Mouse (Mus musculus): ENCODE results near the gene Uts2r. TPM values are rescaled to one million over a fixed set of nuclear protein-coding genes. Genes with fewer than 3 reads are reported as not detected.
A peak's percentile ranks its signal among the peaks of the same experiment; 100 is the strongest.

Gene Uts2r
- total RNA-seq, 2 experiments from 2014 or later: not detected

GRCm38 (mm10) chr11:121160636-121161346 lies 720 bp downstream of the Uts2r start:
- DNase-seq (ENCODE audit: low spot score in 2 of 2): no peak

- DNase-seq (ENCODE audit: low spot score in 2 of 2): no peak
Observed at GRCm38 (mm10) chr11:121163751-121164150, 3.7 kb downstream of the Uts2r start.

GRCm38 (mm10) chr11:121173203-121173602 lies 13.1 kb downstream of the Uts2r start:
- no peak for DNase-seq (ENCODE audit: low spot score in 2 of 2)

- DNase-seq (ENCODE audit: low spot score in 2 of 2): no peak
Observed at GRCm38 (mm10) chr11:121174234-121174633, 14.2 kb downstream of the Uts2r start.

GRCm38 (mm10) chr11:121176285-121177270 lies 16.5 kb downstream of the Uts2r start:
- peak; percentile 48 to 54 for DNase-seq (ENCODE audit: low spot score in 2 of 2)

GRCm38 (mm10) chr11:121189681-121190080 lies 29.6 kb downstream of the Uts2r start:
- DNase-seq (ENCODE audit: low spot score in 2 of 2): no peak

GRCm38 (mm10) chr11:121192742-121193141 lies 32.7 kb downstream of the Uts2r start:
- no peak for DNase-seq (ENCODE audit: low spot score in 2 of 2)

- DNase-seq (ENCODE audit: low spot score in 2 of 2): no peak
Observed at GRCm38 (mm10) chr11:121193415-121193814, 33.3 kb downstream of the Uts2r start.

GRCm38 (mm10) chr11:121198622-121199021 lies 38.6 kb downstream of the Uts2r start:
- no peak for DNase-seq (ENCODE audit: low spot score in 2 of 2)

GRCm38 (mm10) chr11:121199851-121200250 lies 39.8 kb downstream of the Uts2r start:
- no peak for DNase-seq (ENCODE audit: low spot score in 2 of 2)

- DNase-seq (ENCODE audit: low spot score in 2 of 2): no peak
Observed at GRCm38 (mm10) chr11:121200781-121201180, 40.7 kb downstream of the Uts2r start.

- no peak for DNase-seq (ENCODE audit: low spot score in 2 of 2)
Observed at GRCm38 (mm10) chr11:121201436-121202198, 41.5 kb downstream of the Uts2r start.

- DNase-seq (ENCODE audit: low spot score in 2 of 2): no peak
Observed at GRCm38 (mm10) chr11:121203859-121204160, 43.7 kb downstream of the Uts2r start.

- peak; percentile 94 to 95 for DNase-seq (ENCODE audit: low spot score in 2 of 2)
Observed at GRCm38 (mm10) chr11:121204161-121205006, 44.3 kb downstream of the Uts2r start, which contains the start of the genes Hexdc and Ogfod3. TSS of gene Hexdc (plus strand) at chr11:121204433. TSS of gene Ogfod3 (minus strand) at chr11:121204711.

Other genes starting within 250 kb of the Uts2r start
- gene Ccdc57, start 227.4 kb upstream of the Uts2r start, total RNA-seq (2021): 10 to 100 TPM; 12.8 to 21.3 TPM
- gene Slc16a3, start 211.8 kb upstream of the Uts2r start, total RNA-seq (2021): 1 to 10 TPM; 1.3 to 4.4 TPM
- 100 to 1,000 TPM; 108 to 127 TPM for gene Csnk1d, start 168.9 kb upstream of the Uts2r start, total RNA-seq (2021)
- 1 to 10 TPM in 1 of 2 experiments, under 1 TPM in 1; 0.43 to 1.3 TPM for gene Cd7, start 120.9 kb upstream of the Uts2r start, total RNA-seq (2021)
- under 1 TPM in 1 of 2 experiments, not detected in 1; 0.27 TPM for gene Sectm1b, start 96.7 kb upstream of the Uts2r start, total RNA-seq (2021)
- gene Sectm1a, start 79.1 kb upstream of the Uts2r start, total RNA-seq (2021): under 1 TPM in 1 of 2 experiments, not detected in 1; 0.30 TPM
- not detected for gene Tex19.2, start 41.6 kb upstream of the Uts2r start, total RNA-seq (2021)
- not detected for gene Tex19.1, start 14.1 kb upstream of the Uts2r start, total RNA-seq (2021)
- 10 to 100 TPM in 1 of 2 experiments, 1 to 10 TPM in 1; 9.0 to 10.1 TPM for gene Hexdc, start 44.2 kb downstream of the Uts2r start, total RNA-seq (2021)
- 10 to 100 TPM; 24.1 to 27.0 TPM for gene Ogfod3, start 44.4 kb downstream of the Uts2r start, total RNA-seq (2021)
- 10 to 100 TPM; 21.7 to 25.2 TPM for gene Cybc1, start 69.1 kb downstream of the Uts2r start, total RNA-seq (2021)
- gene Narf, start 77.0 kb downstream of the Uts2r start, total RNA-seq (2021): 10 to 100 TPM; 14.4 to 15.2 TPM
- 10 to 100 TPM; 41.6 to 45.5 TPM for gene Foxk2, start 99.7 kb downstream of the Uts2r start, total RNA-seq (2021)
- 10 to 100 TPM; 58.3 to 60.6 TPM for gene Wdr45b, start 194.2 kb downstream of the Uts2r start, total RNA-seq (2021)
- 1 to 10 TPM; 5.4 to 6.0 TPM for gene Rab40b, start 228.0 kb downstream of the Uts2r start, total RNA-seq (2021)